Mouse (Mus musculus) liver, embryonic 11.5 days (tissue): Measurements from ENCODE around the gene Pdpk1. TPM values are rescaled to one million over a fixed set of nuclear protein-coding genes. Genes with fewer than 3 reads are reported as not detected.
"Not testable (repeated sequence)": the region's sequence is repeated elsewhere in the genome, so short reads cannot be mapped to it uniquely, and the experiment has no call there.

Experiments used
- ATAC-seq: fragments of 200-750 bp; cut with Nextera tagmentation; replicated peaks from 2 replicates; pipeline ENCODE4 v1.8.0; 2017; ENCODE audit warnings: moderate number of reproducible peaks, mild to moderate bottlenecking, moderate TSS enrichment, moderate library complexity; ENCODE audit not compliant: low FRiP score
- DNase-seq: peaks from one replicate; pipeline ENCODE4 v3.0.0-alpha.2; 2017; ENCODE audit warnings: low spot score
- H3K27ac ChIP-seq: fragments of 300-500 bp; sonication (generic); 2 replicates; pipeline ENCODE4 v1.5.1; 2014; ENCODE audit warnings: mild to moderate bottlenecking, low read depth, low read length, control low read depth
- H3K27me3 ChIP-seq: fragments of 300-500 bp; sonication (generic); replicated peaks from 2 replicates; pipeline ENCODE4 v1.6.1; 2014; ENCODE audit warnings: low read length, mixed read lengths; ENCODE audit not compliant: control insufficient read depth, insufficient read depth
- H3K36me3 ChIP-seq: fragments of 300-500 bp; sonication (generic); 2 replicates; pipeline ENCODE4 v1.6.1; 2014; ENCODE audit warnings: mild to moderate bottlenecking, low read length, moderate library complexity, mixed read lengths; ENCODE audit not compliant: control insufficient read depth, insufficient read depth
- H3K4me1 ChIP-seq: fragments of 300-500 bp; sonication (generic); replicated peaks from 2 replicates; pipeline ENCODE4 v1.6.1; 2014; ENCODE audit warnings: low read length, mixed read lengths; ENCODE audit not compliant: control insufficient read depth, insufficient read depth
- H3K4me2 ChIP-seq: fragments of 300-500 bp; sonication (generic); 2 replicates; pipeline ENCODE4 v1.6.1; 2014; ENCODE audit warnings: mild to moderate bottlenecking, control low read depth, moderate library complexity
- H3K4me3 ChIP-seq: fragments of 300-500 bp; sonication (generic); 2 replicates; pipeline ENCODE4 v1.5.1; 2014; ENCODE audit warnings: low read depth, low read length, control low read depth
- H3K9ac ChIP-seq: fragments of 300-500 bp; sonication (generic); 2 replicates; pipeline ENCODE4 v1.6.1; 2014; ENCODE audit warnings: low read depth, low read length, control low read depth
- H3K9me3 ChIP-seq: fragments of 300-500 bp; sonication (generic); 2 replicates; pipeline ENCODE4 v1.6.1; 2016; ENCODE audit warnings: low read length, inconsistent platforms, mixed read lengths; ENCODE audit not compliant: control insufficient read depth
- WGBS: fragments of 180-500 bp; shearing (Covaris S2); extraction: QIAGEN DNeasy Blood & Tissue Kit; methylation state at CpG from one replicate; pipeline ENCODE4 v1.1.7; 2014; 5-methylcytosine and 5-hydroxymethylcytosine counted together
- polyA plus RNA-seq: library from polyadenylated mRNA; unstranded; fragments of >200 nt; fragmentation: Nextera tagmentation; extraction: Ambion mirVana; gene quantifications from 2 replicates; pipeline ENCODE4 v1.2.1, GENCODE M21; 2014

Pdpk1 gene
- polyA plus RNA-seq, 1 experiment from 2014 or later = 31.8 TPM

- not testable (repeated sequence) for H3K4me1 ChIP-seq, DNase-seq, H3K9me3 ChIP-seq, H3K9ac ChIP-seq, H3K4me2 ChIP-seq, H3K27me3 ChIP-seq, H3K4me3 ChIP-seq, H3K27ac ChIP-seq, ATAC-seq
- H3K36me3 ChIP-seq = peaks cover 13% of the 10 kb centered on the region
- WGBS = 84% methylated on average over 4 of the region's 4 CpGs
Measured at GRCm38 (mm10) chr17:24086399-24086798, 64.3 kb downstream of the Pdpk1 start.

- H3K4me1 ChIP-seq = no peaks in the 10 kb centered on the region
- whole genome bisulfite sequencing = 40% methylated on average over 1 of the region's 1 CpGs
- no peak overlapping the region for H3K4me3 ChIP-seq
- H3K9me3 ChIP-seq = no peaks in the 10 kb centered on the region
- ATAC-seq (no peak), DNase-seq (no peak)
- H3K36me3 ChIP-seq = peaks cover 17% of the 10 kb centered on the region
- H3K27ac ChIP-seq = no peak overlapping the region
- no peak overlapping the region for H3K9ac ChIP-seq
- H3K4me2 ChIP-seq = no peak overlapping the region
- H3K27me3 ChIP-seq = no peaks in the 10 kb centered on the region
Measured at GRCm38 (mm10) chr17:24084593-24084992, 66.1 kb downstream of the Pdpk1 start.

- Histone ChIP-seq H3K9me3 (no peaks in the 10 kb centered on the region), H3K36me3 (peaks cover 26% of the 10 kb centered on the region), H3K4me2 (no peak overlapping the region), H3K4me3 (no peak overlapping the region), H3K27me3 (no peaks in the 10 kb centered on the region), H3K9ac (no peak overlapping the region), H3K27ac (no peak overlapping the region), H3K4me1 (peaks cover 2% of the 10 kb centered on the region)
- ATAC-seq (no peak), DNase-seq (no peak)
- WGBS = 78% methylated on average over 2 of the region's 2 CpGs
Measured at GRCm38 (mm10) chr17:24077101-24077500, 73.6 kb downstream of the Pdpk1 start.

- WGBS = under 1% methylated on average over 60 of the region's 62 CpGs
- H3K9ac ChIP-seq = peak within 1 kb of the TSS; percentile 87
- peaks cover 7% of the 10 kb centered on the region for H3K4me1 ChIP-seq
- peak; percentile 98 for ATAC-seq
- H3K4me3 ChIP-seq = peak within 1 kb of the TSS; percentile 97
- H3K9me3 ChIP-seq = no peaks in the 10 kb centered on the region
- H3K27me3 ChIP-seq = no peaks in the 10 kb centered on the region
- H3K36me3 ChIP-seq = peaks cover 12% of the 10 kb centered on the region
- H3K4me2 ChIP-seq = peak within 1 kb of the TSS; percentile 87
- H3K27ac ChIP-seq = peak within 1 kb of the TSS; percentile 47; the same call in 1 of the 2 replicates
- peak; percentile 96 for DNase-seq
Measured at GRCm38 (mm10) chr17:24072919-24073696, 77.6 kb downstream of the Pdpk1 start, which contains the start of gene Kctd5. Gene Kctd5 (minus strand): TSS chr17:24073485.

- Histone ChIP-seq H3K4me2 (no peak overlapping the region), H3K27me3 (no peaks in the 10 kb centered on the region), H3K36me3 (peaks cover 6% of the 10 kb centered on the region; the same call in 1 of the 2 replicates), H3K9ac (no peak overlapping the region), H3K4me1 (peaks cover 7% of the 10 kb centered on the region), H3K4me3 (no peak overlapping the region), H3K27ac (no peak overlapping the region), H3K9me3 (no peaks in the 10 kb centered on the region)
- WGBS = 85% methylated on average over 3 of the region's 3 CpGs
- ATAC-seq (no peak), DNase-seq (no peak)
Measured at GRCm38 (mm10) chr17:24069531-24069930, 81.2 kb downstream of the Pdpk1 start.

- Histone ChIP-seq H3K4me3 (no peak overlapping the region), H3K27me3 (no peaks in the 10 kb centered on the region), H3K9me3 (no peaks in the 10 kb centered on the region), H3K36me3 (peaks cover 6% of the 10 kb centered on the region; the same call in 1 of the 2 replicates), H3K4me1 (peaks cover 7% of the 10 kb centered on the region), H3K9ac (no peak overlapping the region), H3K4me2 (no peak overlapping the region), H3K27ac (no peak overlapping the region)
- no peak for ATAC-seq
- WGBS = 89% methylated on average over 5 of the region's 5 CpGs
- no peak for DNase-seq
Measured at GRCm38 (mm10) chr17:24068271-24068670, 82.5 kb downstream of the Pdpk1 start.

- Histone ChIP-seq H3K4me2 (no peak overlapping the region), H3K36me3 (peaks cover 15% of the 10 kb centered on the region; the same call in 1 of the 2 replicates), H3K4me3 (no peak overlapping the region), H3K27me3 (no peaks in the 10 kb centered on the region), H3K9ac (no peak overlapping the region), H3K9me3 (no peaks in the 10 kb centered on the region), H3K27ac (no peak overlapping the region), H3K4me1 (no peaks in the 10 kb centered on the region)
- no peak for ATAC-seq
- no peak for DNase-seq
- 82% methylated on average over 4 of the region's 4 CpGs for WGBS
Measured at GRCm38 (mm10) chr17:24062459-24063155, 88.1 kb downstream of the Pdpk1 start.

- H3K27me3 ChIP-seq = no peaks in the 10 kb centered on the region
- no peaks in the 10 kb centered on the region for H3K4me1 ChIP-seq
- no peak for DNase-seq
- no peak for ATAC-seq
- no peak overlapping the region for H3K4me2 ChIP-seq
- no peak overlapping the region for H3K9ac ChIP-seq
- WGBS = 89% methylated on average over 5 of the region's 5 CpGs
- H3K9me3 ChIP-seq = no peaks in the 10 kb centered on the region
- peaks cover 39% of the 10 kb centered on the region; the same call in 1 of the 2 replicates for H3K36me3 ChIP-seq
- H3K4me3 ChIP-seq = no peak overlapping the region
- H3K27ac ChIP-seq = no peak overlapping the region
Measured at GRCm38 (mm10) chr17:24057730-24058245, 92.9 kb downstream of the Pdpk1 start.
